Mouse (Mus musculus) hindbrain, embryonic 15.5 days (tissue): ENCODE measurements around the gene Parvg. TPM values are rescaled to one million over a fixed set of nuclear protein-coding genes. Genes with fewer than 3 reads are reported as not detected.

Experiments
- ATAC-seq: fragments of 200-750 bp; cut with Nextera tagmentation; 2 replicates; pipeline ENCODE4 v1.8.0; 2017; ENCODE audit warnings: low read depth, moderate number of reproducible peaks, moderate TSS enrichment; ENCODE audit not compliant: low FRiP score
- H3K27ac ChIP-seq: fragments of 300-500 bp; sonication (generic); replicated peaks from 2 replicates; pipeline ENCODE4 v1.5.1; 2015; ENCODE audit warnings: mild to moderate bottlenecking, inconsistent platforms
- H3K27me3 ChIP-seq: fragments of 300-500 bp; sonication (generic); 2 replicates; pipeline ENCODE4 v1.6.1; 2015; ENCODE audit warnings: control low read depth, inconsistent platforms
- H3K36me3 ChIP-seq: fragments of 300-500 bp; sonication (generic); 2 replicates; pipeline ENCODE4 v1.6.1; 2015; ENCODE audit warnings: control low read depth, inconsistent platforms
- H3K4me1 ChIP-seq: fragments of 300-500 bp; sonication (generic); replicated peaks from 2 replicates; pipeline ENCODE4 v1.6.1; 2015; ENCODE audit warnings: control low read depth, inconsistent platforms
- H3K4me2 ChIP-seq: fragments of 300-500 bp; sonication (generic); 2 replicates; pipeline ENCODE4 v1.6.1; 2015; ENCODE audit warnings: moderate library complexity, mild to moderate bottlenecking, inconsistent platforms
- H3K4me3 ChIP-seq: fragments of 300-500 bp; sonication (generic); 2 replicates; pipeline ENCODE4 v1.5.1; 2015; ENCODE audit warnings: mild to moderate bottlenecking, inconsistent platforms
- H3K9ac ChIP-seq: fragments of 300-500 bp; sonication (generic); 2 replicates; pipeline ENCODE4 v1.6.1; 2015; ENCODE audit warnings: inconsistent platforms
- H3K9me3 ChIP-seq: fragments of 300-500 bp; sonication (generic); 2 replicates; pipeline ENCODE4 v1.6.1; 2016; ENCODE audit warnings: control low read depth, inconsistent platforms
- WGBS: fragments of 180-500 bp; shearing (Covaris S2); methylation state at CpG from one replicate; pipeline ENCODE4 v1.1.7; 2015; 5-methylcytosine and 5-hydroxymethylcytosine counted together
- polyA plus RNA-seq: library from polyadenylated mRNA; unstranded; fragments of >200 nt; fragmentation: Nextera tagmentation; extraction: Ambion mirVana; gene quantifications from 2 replicates; pipeline ENCODE4 v1.2.1, GENCODE M21; 2015

Parvg gene
- polyA plus RNA-seq, 1 experiment from 2014 or later = 1.8 TPM

- H3K36me3 ChIP-seq = no peaks in the 10 kb centered on the region
- no peak overlapping the region for H3K4me3 ChIP-seq
- no peak overlapping the region for H3K27ac ChIP-seq
- no peaks in the 10 kb centered on the region for H3K9me3 ChIP-seq
- ATAC-seq = no peak
- no peak overlapping the region for H3K4me2 ChIP-seq
- H3K4me1 ChIP-seq = peaks cover 30% of the 10 kb centered on the region
- H3K9ac ChIP-seq = no peak overlapping the region
- 79% methylated on average over 9 of the region's 9 CpGs for WGBS
- no peaks in the 10 kb centered on the region for H3K27me3 ChIP-seq
These were observed 12.3 kb upstream of the Parvg start for GRCm38 (mm10) chr15:84311295-84312085.

GRCm38 (mm10) chr15:84312878-84313565, 10.8 kb upstream of the Parvg start:
- H3K27me3 ChIP-seq = no peaks in the 10 kb centered on the region
- no peak overlapping the region for H3K9ac ChIP-seq
- no peaks in the 10 kb centered on the region for H3K9me3 ChIP-seq
- no peaks in the 10 kb centered on the region for H3K36me3 ChIP-seq
- no peak for ATAC-seq
- no peak overlapping the region for H3K27ac ChIP-seq
- no peak overlapping the region for H3K4me3 ChIP-seq
- 66% methylated on average over 9 of the region's 10 CpGs for WGBS
- H3K4me2 ChIP-seq = no peak overlapping the region
- H3K4me1 ChIP-seq = peaks cover 30% of the 10 kb centered on the region

- 30% methylated on average over 9 of the region's 9 CpGs for WGBS
- Histone ChIP-seq H3K9me3 (no peaks in the 10 kb centered on the region), H3K4me1 (peaks cover 30% of the 10 kb centered on the region), H3K36me3 (no peaks in the 10 kb centered on the region), H3K4me2 (no peak overlapping the region), H3K27ac (0 out of 2 replicates have a peak overlapping the region, but pooled peaks have one; percentile 50), H3K4me3 (no peak overlapping the region), H3K27me3 (no peaks in the 10 kb centered on the region), H3K9ac (no peak overlapping the region)
- no peak for ATAC-seq
These were observed 10.3 kb upstream of the Parvg start for GRCm38 (mm10) chr15:84313566-84313878.

GRCm38 (mm10) chr15:84314420-84315080, 9.3 kb upstream of the Parvg start:
- Histone ChIP-seq H3K27me3 (no peaks in the 10 kb centered on the region), H3K4me2 (no peak overlapping the region), H3K36me3 (no peaks in the 10 kb centered on the region), H3K4me1 (peaks cover 30% of the 10 kb centered on the region), H3K4me3 (no peak overlapping the region), H3K9me3 (no peaks in the 10 kb centered on the region), H3K27ac (peak overlapping the region; percentile 50), H3K9ac (no peak overlapping the region)
- 23% methylated on average over 18 of the region's 18 CpGs for WGBS
- no peak for ATAC-seq

- ATAC-seq = no peak
- H3K4me1 ChIP-seq = peaks cover 26% of the 10 kb centered on the region
- 41% methylated on average over 15 of the region's 15 CpGs for WGBS
- H3K9me3 ChIP-seq = no peaks in the 10 kb centered on the region
- no peak overlapping the region for H3K9ac ChIP-seq
- no peak overlapping the region for H3K4me2 ChIP-seq
- no peaks in the 10 kb centered on the region for H3K27me3 ChIP-seq
- no peak overlapping the region for H3K4me3 ChIP-seq
- H3K36me3 ChIP-seq = no peaks in the 10 kb centered on the region
- H3K27ac ChIP-seq = no peak overlapping the region
These were observed 8.4 kb upstream of the Parvg start for GRCm38 (mm10) chr15:84315276-84316046.

- no peak for ATAC-seq
- WGBS = 89% methylated on average over 4 of the region's 4 CpGs
- no peak overlapping the region for H3K4me2 ChIP-seq
- H3K9me3 ChIP-seq = no peaks in the 10 kb centered on the region
- no peaks in the 10 kb centered on the region for H3K36me3 ChIP-seq
- H3K27ac ChIP-seq = no peak overlapping the region
- H3K9ac ChIP-seq = no peak overlapping the region
- no peak overlapping the region for H3K4me3 ChIP-seq
- H3K4me1 ChIP-seq = peaks cover 8% of the 10 kb centered on the region
- H3K27me3 ChIP-seq = no peaks in the 10 kb centered on the region
These were observed 4.4 kb upstream of the Parvg start for GRCm38 (mm10) chr15:84319393-84319792.

- Histone ChIP-seq H3K9ac (no peak overlapping the region), H3K9me3 (no peaks in the 10 kb centered on the region), H3K27ac (no peak overlapping the region), H3K4me3 (no peak overlapping the region), H3K27me3 (no peaks in the 10 kb centered on the region), H3K36me3 (no peaks in the 10 kb centered on the region), H3K4me1 (no peaks in the 10 kb centered on the region), H3K4me2 (no peak overlapping the region)
- 75% methylated on average over 7 of the region's 8 CpGs for whole genome bisulfite sequencing
- no peak for ATAC-seq
These were observed 2.2 kb upstream of the Parvg start for GRCm38 (mm10) chr15:84321544-84322174.

GRCm38 (mm10) chr15:84324870-84325553, 1.2 kb downstream of the Parvg start:
- Histone ChIP-seq H3K27me3 (no peaks in the 10 kb centered on the region), H3K4me2 (no peak overlapping the region), H3K9ac (no peak overlapping the region), H3K4me3 (no peak overlapping the region), H3K4me1 (no peaks in the 10 kb centered on the region), H3K36me3 (no peaks in the 10 kb centered on the region), H3K9me3 (no peaks in the 10 kb centered on the region), H3K27ac (no peak overlapping the region)
- WGBS = 73% methylated on average over 8 of the region's 8 CpGs
- no peak for ATAC-seq

GRCm38 (mm10) chr15:84325736-84326135, 1.9 kb downstream of the Parvg start:
- H3K27me3 ChIP-seq = no peaks in the 10 kb centered on the region
- 41% methylated on average over 12 of the region's 12 CpGs for WGBS
- H3K9me3 ChIP-seq = no peaks in the 10 kb centered on the region
- no peaks in the 10 kb centered on the region for H3K36me3 ChIP-seq
- H3K4me1 ChIP-seq = no peaks in the 10 kb centered on the region
- no peak overlapping the region for H3K9ac ChIP-seq
- H3K27ac ChIP-seq = no peak overlapping the region
- H3K4me2 ChIP-seq = no peak overlapping the region
- no peak overlapping the region for H3K4me3 ChIP-seq
- ATAC-seq = no peak

GRCm38 (mm10) chr15:84328870-84329269, 5.0 kb downstream of the Parvg start:
- no peak overlapping the region for H3K4me2 ChIP-seq
- H3K27ac ChIP-seq = no peak overlapping the region
- no peak overlapping the region for H3K9ac ChIP-seq
- no peaks in the 10 kb centered on the region for H3K4me1 ChIP-seq
- no peak for ATAC-seq
- H3K4me3 ChIP-seq = no peak overlapping the region
- H3K9me3 ChIP-seq = no peaks in the 10 kb centered on the region
- no peaks in the 10 kb centered on the region for H3K36me3 ChIP-seq
- WGBS = 86% methylated on average over 10 of the region's 10 CpGs
- no peaks in the 10 kb centered on the region for H3K27me3 ChIP-seq

- Histone ChIP-seq H3K4me1 (no peaks in the 10 kb centered on the region), H3K9ac (no peak overlapping the region), H3K27ac (no peak overlapping the region), H3K36me3 (no peaks in the 10 kb centered on the region), H3K27me3 (no peaks in the 10 kb centered on the region), H3K4me2 (no peak overlapping the region), H3K9me3 (no peaks in the 10 kb centered on the region), H3K4me3 (no peak overlapping the region)
- 89% methylated on average over 8 of the region's 8 CpGs for WGBS
- no peak for ATAC-seq
These were observed 6.1 kb downstream of the Parvg start for GRCm38 (mm10) chr15:84329940-84330339.
